Mouse (Mus musculus) neutrophil, adult 5-6 weeks (primary cell): ENCODE measurements at regions not wholly inside any gene's neighbourhood (a gene's known extent, or its start where the extent isn't known, plus 50 kb on each side); places are given as distances from the start of the nearest gene placed in this dataset.

Experiments
- ATAC-seq: fragments of 151-379, 151-347 bp; 2 replicates; pipeline ENCODE4 v1.8.0; 2017; ENCODE audit warnings: mild to moderate bottlenecking, moderate TSS enrichment; ENCODE audit not compliant: insufficient number of reproducible peaks, poor library complexity, low FRiP score, severe bottlenecking; ENCODE audit errors: extremely low read depth

DNA sequence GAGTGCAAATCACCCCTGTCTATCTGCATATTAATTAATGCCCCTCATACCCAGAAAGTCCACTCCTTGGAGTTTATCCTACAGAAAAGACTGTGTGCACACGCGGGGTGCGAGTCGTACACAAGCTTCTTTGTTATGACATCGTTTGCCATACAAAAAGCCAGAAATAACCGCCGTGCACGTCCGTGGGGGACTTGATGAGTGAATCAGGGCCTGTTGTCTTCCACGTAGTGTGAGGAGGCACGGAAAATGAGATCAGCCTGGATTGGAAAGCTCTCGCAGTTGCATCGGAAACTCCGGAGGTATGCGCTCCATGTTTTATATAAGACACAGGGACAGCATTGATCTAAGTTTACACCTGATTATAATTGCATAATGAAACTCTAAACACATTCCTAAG, 120.3 kb downstream of the Etnk1 start:
- ATAC-seq: no peak

DNA sequence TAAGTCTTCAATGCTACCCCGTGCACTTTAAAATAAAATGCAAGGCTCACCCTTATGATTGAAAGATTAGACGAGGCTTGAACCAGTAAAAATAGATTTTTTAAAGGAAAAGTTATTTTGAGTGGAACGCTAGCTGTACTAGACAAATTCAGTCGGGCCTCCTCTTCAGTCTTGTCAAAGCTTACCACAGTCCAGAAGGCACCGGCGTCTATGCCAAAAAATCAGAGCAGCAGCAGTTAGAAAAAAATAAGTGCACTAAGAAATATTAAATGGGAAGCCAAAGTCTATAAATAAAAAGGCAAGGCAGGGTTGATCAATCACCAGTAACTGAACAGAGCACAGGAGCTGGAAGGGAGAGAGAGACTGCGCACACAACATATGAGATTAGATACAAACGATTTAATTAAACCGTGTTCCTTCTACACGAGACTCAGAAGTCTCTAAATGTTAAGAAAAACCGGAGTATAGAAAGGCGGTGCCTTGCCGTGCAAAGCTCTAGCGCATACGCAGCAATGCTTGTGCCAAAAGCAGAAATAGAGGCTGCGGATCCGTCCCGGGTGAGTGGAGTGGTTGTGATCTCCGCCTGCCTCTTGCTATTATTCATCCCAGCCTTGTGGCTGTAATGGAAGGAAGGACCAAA, 121.6 kb downstream of the Etnk1 start:
- no peak for ATAC-seq

DNA sequence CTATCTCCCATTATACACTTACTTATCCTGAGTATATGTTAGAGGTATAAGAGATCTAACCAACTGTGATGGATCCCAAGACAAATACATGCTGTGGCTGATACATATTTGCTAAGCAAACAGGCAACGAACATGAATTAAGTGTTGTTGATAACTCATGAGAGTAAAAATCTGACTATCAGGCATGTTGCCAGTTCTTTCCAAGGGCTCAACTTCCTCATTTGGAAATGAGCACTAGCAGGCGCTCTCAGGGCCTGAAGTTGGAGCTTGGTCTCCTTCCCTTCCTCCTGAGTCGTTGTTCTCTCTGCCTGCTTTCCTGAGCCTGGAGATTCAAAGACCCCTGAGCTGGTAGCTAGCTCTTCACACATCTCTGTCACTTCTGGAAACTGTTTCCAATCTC, 126.6 kb downstream of the Etnk1 start:
- ATAC-seq: no peak

DNA sequence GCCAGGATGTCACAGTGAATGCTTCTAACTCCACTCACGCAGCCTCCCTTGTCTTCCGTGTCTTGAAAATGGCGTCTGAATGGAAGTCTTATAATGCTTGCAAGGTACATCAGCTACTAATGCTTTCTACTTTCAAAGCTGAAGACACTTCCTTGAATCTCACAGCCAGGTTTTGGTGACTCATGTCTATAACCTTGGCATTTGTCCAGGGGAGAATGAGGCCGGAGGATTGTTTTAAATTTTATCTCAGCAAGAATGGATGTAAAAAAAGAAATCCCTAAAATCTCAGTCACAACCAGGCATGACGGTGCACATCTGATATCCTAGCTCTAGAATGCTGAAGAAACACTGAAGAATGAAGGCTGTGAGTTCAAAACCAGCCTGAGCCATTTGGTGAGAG, 131.4 kb downstream of the Etnk1 start:
- no peak for ATAC-seq

DNA sequence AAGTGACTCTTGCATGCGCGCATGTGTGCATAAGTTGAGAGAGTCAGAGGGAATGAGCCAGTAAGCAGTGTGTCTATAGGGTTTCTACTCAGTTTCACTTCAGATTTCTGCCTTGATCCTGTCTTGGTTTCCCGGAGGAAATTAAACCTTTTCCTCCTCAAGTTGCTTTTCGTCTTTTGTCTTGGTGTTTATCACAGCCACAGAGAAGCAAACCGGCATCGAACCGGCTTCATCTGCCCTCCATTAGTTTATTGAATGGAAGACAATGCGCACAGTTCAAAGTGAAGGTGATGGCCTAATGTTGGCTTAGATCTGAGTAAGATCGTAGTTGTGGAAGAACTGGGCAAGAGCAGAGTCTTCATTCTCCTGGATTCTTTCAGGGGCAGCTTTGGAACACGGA, 134.4 kb downstream of the Etnk1 start:
- no peak for ATAC-seq

DNA sequence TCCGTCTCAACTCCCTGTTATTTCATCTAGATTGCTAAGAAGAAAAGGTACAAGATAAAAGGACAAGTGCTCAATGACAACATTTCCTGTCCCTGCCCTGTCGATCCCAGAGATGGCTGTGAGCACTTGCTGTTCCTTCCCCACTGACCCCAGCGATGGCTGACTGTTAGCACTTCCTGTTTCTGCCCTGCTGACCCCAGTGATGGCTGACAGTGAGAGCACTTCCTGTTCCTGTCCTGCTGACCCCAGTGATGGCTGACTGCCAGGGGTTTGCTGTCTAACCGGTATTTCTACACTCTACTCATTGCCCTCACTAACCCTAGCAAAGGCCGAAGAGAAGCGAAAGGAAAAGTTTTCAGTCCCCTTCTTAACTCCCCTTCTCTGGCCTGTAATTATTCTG, 140.3 kb downstream of the Etnk1 start:
- ATAC-seq: 0 out of 2 replicates have a peak, but pooled peaks have one; percentile 19

DNA sequence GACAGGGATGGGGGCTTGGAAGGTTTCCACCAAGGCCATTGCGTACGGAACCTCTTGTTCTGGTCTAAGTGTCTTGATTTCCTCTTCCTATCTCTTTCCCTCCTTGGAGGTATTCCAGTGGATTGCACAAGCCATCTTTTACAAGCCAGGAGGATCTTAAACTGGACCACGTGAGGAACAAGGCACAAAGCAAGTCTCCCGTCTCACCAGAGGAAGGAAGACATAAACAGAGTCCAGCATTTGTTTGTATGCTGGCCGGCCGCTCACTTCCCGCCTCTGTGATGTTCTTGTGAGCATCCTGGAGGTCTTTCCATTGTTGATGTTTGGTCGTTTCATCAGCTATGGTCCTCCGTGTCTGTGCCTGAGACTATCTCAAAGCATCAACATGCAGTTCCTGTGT, 148.8 kb downstream of the Etnk1 start:
- ATAC-seq: no peak

DNA sequence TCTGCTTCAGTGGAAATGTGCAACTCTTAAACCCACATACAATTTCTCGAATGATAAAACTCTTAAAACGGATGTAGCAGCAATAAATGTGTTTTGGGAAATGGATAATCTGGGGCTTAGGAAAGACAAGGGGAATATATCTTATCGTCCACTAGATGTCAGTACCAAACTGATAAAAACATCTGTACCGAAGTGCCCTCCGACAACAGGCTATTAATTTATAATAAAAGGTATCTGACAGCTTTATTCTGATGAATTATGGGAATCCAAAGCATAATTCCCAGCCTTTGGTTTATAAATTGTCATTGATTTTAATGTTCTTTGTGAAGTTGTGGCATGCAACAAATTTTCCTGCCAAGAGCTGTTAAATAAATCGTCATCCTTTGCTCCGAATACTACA, 153.4 kb downstream of the Etnk1 start:
- ATAC-seq: no peak

DNA sequence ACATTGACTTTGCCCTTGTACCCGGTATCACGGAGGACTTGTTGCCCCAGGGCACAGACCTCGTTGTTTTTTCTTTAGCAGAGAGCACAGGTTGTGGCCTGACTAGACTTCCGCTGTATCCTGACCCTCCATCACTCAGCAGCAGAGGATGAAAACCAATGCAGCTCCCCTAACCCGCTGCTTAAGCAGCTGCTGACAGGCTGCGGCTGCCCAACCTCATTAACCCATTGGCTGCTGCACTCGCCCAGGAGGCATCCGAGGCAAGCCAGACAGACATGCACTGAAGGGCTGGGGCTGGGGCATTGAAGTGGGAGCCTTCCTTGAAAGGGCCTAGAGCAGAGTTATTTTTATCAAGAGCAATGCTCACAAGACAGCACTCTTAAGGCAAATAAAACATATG, 157.6 kb downstream of the Etnk1 start:
- no peak for ATAC-seq

DNA sequence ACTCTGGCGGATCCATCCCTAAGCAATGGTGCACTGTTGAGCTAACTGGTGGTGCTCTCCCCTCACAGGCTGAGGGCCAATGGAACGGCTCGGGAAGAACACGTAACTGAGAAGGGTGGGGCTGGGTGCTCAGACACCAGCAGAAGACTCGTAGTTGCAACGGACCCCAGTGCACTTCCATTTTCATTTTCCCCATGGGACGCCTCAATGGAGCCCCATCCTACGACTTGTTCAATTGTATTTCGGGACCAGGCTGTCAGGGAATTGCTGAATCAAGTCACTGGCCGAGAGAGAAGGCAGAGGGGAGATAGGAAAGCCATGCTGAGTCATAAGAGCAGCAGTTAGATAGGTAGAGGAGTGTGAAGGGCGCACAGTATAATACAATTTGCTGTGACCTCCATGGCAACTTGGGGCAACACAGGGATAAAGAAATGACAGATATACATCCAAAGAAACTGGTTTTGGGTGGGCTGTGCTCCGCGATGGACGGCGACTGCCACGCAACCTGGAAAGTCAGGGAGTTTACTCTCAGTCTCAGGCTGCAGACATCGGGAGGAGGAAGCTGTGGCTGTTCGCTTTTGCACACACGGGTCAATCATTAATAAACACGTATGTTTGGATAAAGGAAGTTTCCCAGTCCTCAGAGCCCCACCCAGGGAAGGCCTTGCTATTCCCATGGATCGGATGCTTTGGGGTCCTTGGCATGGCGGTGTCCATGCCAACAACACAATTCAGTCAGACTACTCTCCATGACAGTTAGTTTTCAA, 160.1 kb downstream of the Etnk1 start:
- ATAC-seq: no peak

DNA sequence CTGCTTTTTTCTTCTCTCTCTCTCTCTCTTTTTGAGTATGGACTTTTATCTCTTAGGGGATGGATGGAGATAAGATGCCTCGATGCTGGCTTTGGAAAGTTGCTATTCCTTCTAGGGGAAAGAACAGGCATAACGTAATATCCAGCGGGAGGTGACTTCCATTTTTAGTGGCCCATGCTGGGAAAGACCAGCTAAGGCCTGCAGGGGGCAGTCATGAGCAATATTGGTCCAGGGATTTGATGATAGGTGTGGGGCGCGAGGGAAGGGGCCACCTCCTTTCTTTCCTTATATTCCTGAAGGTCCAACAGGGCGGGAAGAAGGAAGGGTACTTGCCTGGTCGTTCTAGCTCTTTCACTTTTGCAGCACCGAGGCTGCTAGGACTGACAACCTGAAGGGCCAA, 160.8 kb downstream of the Etnk1 start:
- ATAC-seq: no peak

DNA sequence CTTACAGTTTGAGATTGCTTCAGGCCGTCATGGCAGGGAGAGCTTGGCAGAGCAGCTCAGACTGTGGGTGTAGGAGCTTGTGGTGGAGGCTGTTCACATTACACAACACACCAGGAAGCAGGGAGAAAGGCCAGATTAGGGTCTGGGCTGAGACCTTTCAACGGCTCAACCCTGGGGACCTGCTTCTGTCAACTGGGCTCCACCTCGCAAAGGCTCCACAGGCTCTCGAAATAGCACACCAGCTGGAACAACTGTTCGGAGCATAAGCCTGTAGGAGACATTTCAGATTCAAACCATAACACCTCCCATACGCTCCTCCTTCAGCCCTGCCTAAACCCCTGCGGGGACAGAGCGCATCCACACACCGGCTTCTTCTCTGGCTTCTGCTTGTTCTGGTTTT, 161.2 kb downstream of the Etnk1 start:
- no peak for ATAC-seq

DNA sequence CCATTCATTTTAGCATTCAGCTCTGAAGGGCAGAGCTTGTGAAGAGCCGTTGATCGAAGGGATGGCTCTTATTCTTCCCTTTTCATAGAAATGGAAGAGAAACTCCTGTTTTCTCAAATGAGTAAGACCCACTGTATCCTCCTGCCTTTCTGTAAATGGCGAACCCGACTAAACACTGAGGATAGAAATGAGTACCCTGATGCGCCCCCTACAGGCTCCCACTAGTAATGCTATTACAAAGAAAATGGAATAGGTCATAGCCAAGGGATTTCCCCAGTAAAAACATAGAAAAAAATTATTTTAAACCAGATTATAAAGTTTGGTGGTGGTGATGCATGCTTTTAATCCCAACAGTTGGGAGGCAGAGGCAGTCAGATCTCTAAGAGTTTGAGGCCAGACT, 162.1 kb downstream of the Etnk1 start:
- no peak for ATAC-seq

DNA sequence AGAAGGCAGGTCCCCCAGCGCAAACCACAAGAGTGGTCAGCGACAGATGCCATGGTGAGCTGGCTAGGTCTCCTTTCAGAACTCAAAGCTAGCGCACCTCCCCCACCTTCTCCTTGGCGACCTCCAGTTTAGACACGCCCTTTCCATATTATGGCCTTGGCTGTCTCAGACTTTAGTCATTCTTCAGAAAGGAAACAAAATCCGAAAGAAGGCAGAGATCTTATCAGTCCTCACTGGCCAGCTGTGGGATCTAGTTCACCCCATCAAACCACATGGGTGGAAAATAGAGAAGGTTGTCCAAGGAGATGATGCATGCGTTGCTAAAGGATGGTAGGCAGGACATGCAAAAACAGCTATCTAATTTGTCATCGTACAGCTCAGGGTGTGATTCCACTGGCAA, 166.5 kb downstream of the Etnk1 start:
- ATAC-seq: no peak

DNA sequence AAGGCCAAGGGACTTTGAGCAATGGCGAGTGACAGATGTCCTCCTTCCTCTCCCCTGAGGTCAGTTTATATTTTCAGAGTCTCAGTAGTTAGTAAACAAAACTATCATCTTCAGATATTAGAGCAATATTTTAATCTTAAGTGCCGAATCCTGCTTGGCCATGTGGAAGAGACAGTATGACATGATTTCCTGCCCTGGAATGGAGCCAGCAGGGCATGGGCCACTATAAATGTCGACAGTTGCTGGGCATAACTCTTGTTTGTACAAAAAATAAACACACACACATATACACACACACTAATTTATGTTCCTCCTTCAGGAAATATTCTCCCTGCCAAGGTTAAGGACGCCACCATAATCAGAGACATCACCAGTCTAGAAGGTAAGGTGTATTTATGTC, 169.6 kb downstream of the Etnk1 start:
- no peak for ATAC-seq

DNA sequence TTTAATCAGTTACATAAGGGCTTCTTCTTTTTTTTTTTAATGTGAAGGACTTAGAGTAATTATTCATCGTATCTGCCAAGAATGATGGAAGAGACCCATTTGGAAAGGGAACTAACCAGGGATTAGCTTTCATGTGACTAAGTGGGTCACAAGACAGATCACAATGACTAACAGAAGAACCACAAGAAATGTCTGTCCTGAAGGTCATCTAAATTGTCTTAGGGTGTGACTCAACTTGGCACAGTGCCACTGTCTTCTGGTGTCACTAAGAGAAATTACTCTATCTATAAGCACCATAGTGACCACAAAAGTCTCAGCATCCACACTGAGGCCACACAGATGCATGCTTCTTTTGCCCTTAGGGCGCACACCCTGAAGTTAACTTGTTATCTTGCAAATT, 182.0 kb downstream of the Etnk1 start:
- no peak for ATAC-seq

DNA sequence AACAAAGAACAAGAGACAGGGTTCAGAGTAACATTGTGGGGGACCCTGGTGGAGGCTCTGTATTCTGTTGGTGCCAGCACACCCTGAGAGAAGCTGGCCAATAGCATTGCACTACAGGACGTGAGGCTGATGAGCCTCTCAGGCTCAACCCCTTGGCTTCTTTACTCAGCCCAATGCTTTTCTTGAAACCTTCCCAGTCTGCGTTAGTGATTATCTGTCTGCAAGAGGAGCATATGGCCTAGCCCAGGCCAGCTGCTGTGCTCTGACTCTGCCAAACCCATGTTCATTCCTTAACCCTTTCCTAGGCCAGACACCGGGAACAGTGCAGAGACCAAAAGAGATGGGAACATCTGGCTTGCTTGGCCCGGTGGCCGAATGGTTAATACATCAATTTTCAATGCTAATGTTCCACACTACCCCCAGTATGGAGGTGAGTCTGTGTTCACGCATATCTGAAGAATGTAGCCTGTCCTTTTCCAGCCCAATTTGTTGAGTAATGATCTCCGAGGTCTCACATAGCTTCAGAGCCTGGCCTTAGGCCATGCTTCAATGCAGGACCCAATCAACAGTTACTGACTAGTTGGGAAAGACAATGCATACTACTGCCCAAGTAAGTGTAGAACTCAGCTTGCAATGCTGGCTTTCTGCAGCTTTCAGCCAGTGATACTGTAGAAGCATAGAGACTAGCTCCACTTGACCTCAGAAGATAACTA, 192.5 kb downstream of the Etnk1 start:
- ATAC-seq: no peak

DNA sequence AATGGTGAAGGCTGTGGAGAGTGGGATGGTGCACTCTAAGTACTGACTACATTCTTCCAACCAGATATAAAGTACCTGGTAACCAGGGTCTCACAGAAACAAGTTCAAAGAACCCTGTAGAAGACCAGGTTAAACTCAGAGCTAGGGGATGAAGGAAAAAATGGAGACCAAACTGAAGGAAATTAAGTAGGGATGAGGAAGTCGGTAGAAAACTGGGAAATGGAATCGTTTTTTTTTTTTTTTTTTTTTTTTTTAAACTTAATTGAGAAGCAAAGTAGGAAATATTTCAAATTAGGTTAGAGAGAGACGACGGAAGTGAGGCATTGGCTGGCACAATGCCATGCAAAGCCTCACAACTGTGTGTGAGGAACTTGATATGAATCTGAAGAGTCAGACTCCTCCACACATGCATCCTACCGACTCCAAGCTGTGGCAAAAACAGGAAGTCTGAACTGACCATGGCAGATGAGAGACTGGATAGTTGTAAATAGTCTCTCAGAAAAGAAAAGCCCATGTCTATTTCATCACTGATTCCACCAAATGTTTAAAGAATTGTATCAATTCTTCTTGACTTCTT, 194.2 kb downstream of the Etnk1 start:
- no peak for ATAC-seq

DNA sequence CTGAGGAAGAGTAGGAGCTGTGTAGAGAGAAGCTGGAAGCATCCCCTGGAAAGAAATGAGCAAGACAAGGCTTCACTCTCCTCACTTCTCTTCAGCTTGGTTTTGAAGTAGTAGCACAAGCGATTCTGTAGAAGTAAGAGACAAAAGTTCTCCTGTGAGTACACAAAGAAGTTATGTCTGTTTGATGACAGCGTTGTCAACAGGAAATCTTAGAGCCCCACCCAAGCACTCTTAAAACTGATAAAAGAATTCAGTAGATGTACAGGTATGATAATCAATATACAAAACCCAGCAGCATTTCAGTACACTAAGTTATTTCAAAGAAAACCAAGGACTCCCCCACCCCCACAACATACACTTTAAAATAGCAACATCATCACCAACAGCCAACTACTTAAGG, 194.9 kb downstream of the Etnk1 start:
- no peak for ATAC-seq

DNA sequence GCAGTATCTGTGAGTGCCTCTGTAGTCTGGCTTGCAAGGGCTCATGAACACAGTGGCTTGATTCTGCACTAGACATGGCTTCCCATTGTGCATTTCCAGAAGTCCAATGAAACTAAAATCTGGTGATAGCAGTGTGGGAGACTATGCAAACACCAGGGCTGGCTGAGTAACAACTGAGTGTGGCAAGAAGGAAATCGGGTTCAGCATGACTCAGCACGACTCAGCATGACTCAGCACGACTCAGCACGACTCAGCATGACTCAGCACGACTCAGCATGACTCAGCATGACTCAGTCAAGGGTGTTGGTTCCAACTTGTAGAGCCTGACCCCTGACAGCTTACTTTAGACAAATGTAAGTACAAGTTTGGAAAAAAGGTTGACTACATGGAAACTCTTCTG, 198.8 kb downstream of the Etnk1 start:
- ATAC-seq: no peak
